Mouse (Mus musculus): ENCODE measurements at regions not wholly inside any gene's neighbourhood (a gene's known extent, or its start where the extent isn't known, plus 50 kb on each side); places are given as distances from the start of the nearest gene placed in this dataset.
A peak's percentile ranks its signal among the peaks of the same experiment; 100 is the strongest.

DNA sequence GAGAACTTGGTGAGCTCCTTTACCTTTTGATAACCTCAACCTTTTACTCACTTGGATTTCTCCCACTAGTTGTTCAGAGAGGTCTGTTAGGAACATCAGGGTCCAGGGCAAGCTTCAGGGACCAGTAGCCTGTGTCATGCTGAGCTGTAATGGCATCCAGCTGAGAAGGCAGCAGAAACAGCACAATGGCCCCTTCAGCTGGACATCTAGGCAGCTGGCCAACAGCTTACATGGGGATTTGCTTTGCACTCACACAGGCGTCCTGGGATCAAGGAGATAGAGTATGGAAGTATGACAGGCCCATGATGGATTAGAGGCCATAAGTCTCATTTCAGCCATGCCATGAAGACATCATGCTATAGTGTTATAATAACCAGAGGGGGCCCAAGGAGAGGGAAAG, 320.2 kb upstream of the Irx1 start:
- Histone ChIP-seq H3K9ac (ENCODE audit: low read depth, low read length) (no peak overlapping the region), H3K9me3 (ENCODE audit: control insufficient read depth, low read length) (no peaks in the 10 kb centered on the region), H3K27ac (ENCODE audit: low read depth, low read length) (no peak overlapping the region), H3K4me3 (ENCODE audit: low read length) (no peak overlapping the region), H3K36me3 (ENCODE audit: control insufficient read depth, insufficient read depth, low read length) (no peaks in the 10 kb centered on the region), H3K27me3 (replicated peaks; ENCODE audit: control insufficient read depth, insufficient read depth, low read length) (no peaks in the 10 kb centered on the region), H3K4me2 (ENCODE audit: low read length) (no peak overlapping the region), H3K4me1 (ENCODE audit: control insufficient read depth, insufficient read depth, low read depth, low read length) (no peaks in the 10 kb centered on the region)
- 45% methylated on average over 1 of the region's 1 CpGs for WGBS
- ATAC-seq = no peak

DNA sequence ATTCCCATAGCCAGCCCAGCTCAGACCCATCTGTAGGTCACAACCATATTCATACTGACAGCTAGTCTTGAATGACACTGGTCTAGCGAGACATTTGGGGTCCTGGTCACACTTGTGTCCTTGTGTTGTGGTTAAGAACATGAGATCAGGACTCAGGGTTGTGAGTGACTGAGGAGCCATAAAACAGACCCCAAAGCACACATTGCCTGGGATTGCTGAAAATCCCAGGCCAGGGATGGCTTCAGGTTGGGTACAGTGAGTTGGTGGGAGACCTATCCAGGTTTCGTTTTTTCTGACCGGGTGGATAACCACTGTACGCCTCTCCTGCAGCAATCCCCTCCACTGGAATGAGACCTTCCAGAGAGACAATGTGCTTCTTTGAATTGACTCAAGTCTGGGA, 322.8 kb upstream of the Irx1 start:
- Histone ChIP-seq H3K4me1 (ENCODE audit: control insufficient read depth, insufficient read depth, low read depth, low read length) (no peaks in the 10 kb centered on the region), H3K4me3 (ENCODE audit: low read length) (no peak overlapping the region), H3K9ac (ENCODE audit: low read depth, low read length) (no peak overlapping the region), H3K27ac (ENCODE audit: low read depth, low read length) (no peak overlapping the region), H3K36me3 (ENCODE audit: control insufficient read depth, insufficient read depth, low read length) (no peaks in the 10 kb centered on the region), H3K9me3 (ENCODE audit: control insufficient read depth, low read length) (no peaks in the 10 kb centered on the region), H3K27me3 (replicated peaks; ENCODE audit: control insufficient read depth, insufficient read depth, low read length) (peaks cover 8% of the 10 kb centered on the region; the same call in 1 of the 2 replicates), H3K4me2 (ENCODE audit: low read length) (no peak overlapping the region)
- ATAC-seq = no peak
- 96% methylated on average over 4 of the region's 4 CpGs for WGBS

DNA sequence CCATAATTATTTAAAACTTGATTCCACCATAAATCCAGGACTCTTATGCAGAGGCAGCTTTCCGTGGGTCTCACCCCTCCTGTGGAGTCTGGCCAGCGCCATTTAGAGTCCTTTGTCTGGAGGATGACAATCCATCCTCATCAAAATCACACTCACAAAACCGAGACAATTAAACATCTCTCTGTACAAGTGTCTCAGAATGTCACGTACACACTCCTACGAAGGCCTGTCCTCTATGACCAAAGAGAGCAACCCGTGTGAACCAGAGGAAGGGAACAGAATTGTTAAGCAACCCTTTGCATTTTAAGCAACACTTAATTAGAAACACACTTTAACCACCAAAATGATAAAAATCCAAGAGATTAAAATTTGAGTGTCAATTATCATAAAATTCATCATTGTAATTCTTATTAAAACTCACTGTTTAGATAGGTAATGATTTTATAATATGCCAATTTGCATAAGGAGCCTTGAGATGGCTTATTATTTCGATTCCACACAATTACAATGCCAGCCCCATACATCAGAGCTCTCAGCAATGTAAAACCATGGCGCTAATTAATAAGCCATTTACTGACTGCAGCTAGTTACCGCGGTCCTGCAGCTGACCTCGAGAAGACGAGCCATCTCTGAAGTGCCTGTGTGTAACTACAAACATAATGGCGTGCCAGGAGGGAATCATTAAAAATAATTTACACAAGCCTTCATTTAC, 325.0 kb upstream of the Irx1 start:
- Histone ChIP-seq H3K27me3 (replicated peaks; ENCODE audit: control insufficient read depth, insufficient read depth, low read length) (peaks cover 10% of the 10 kb centered on the region), H3K9ac (ENCODE audit: low read depth, low read length) (no peak overlapping the region), H3K36me3 (ENCODE audit: control insufficient read depth, insufficient read depth, low read length) (no peaks in the 10 kb centered on the region), H3K4me2 (ENCODE audit: low read length) (peak overlapping the region; percentile 9; the same call in 1 of the 2 replicates), H3K27ac (ENCODE audit: low read depth, low read length) (no peak overlapping the region), H3K4me1 (ENCODE audit: control insufficient read depth, insufficient read depth, low read depth, low read length) (peaks cover 6% of the 10 kb centered on the region), H3K4me3 (ENCODE audit: low read length) (no peak overlapping the region), H3K9me3 (ENCODE audit: control insufficient read depth, low read length) (no peaks in the 10 kb centered on the region)
- WGBS = 18% methylated on average over 13 of the region's 13 CpGs
- ATAC-seq = 0 out of 2 replicates have a peak, but pooled peaks have one; percentile 18

DNA sequence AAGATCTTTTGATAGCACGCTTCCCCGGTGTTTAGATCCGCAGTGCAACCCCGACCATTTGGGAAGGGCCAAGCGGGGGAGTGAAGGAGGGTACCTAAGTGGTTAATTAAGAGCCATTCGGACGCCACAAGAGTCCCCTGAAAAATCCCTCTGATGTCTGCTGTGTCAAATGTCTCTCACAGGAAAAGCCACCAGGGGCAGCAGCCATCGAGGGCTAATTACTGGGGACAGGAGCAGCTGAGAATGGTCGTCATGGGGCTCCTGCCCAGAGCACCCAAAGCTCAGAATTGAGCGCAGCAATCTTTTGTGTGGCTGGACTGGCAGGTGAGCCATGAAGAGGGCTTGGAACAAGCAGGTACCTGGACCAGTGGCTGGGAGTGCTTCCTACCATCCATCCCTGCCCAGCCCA, 325.6 kb upstream of the Irx1 start:
- H3K4me1 ChIP-seq (ENCODE audit: control insufficient read depth, insufficient read depth, low read depth, low read length) = peaks cover 6% of the 10 kb centered on the region
- H3K4me3 ChIP-seq (ENCODE audit: low read length) = no peak overlapping the region
- no peaks in the 10 kb centered on the region for H3K36me3 ChIP-seq (ENCODE audit: control insufficient read depth, insufficient read depth, low read length)
- WGBS = 9% methylated on average over 10 of the region's 10 CpGs
- H3K27me3 ChIP-seq (replicated peaks; ENCODE audit: control insufficient read depth, insufficient read depth, low read length) = peaks cover 10% of the 10 kb centered on the region
- H3K27ac ChIP-seq (ENCODE audit: low read depth, low read length) = no peak overlapping the region
- no peak overlapping the region for H3K9ac ChIP-seq (ENCODE audit: low read depth, low read length)
- H3K9me3 ChIP-seq (ENCODE audit: control insufficient read depth, low read length) = no peaks in the 10 kb centered on the region
- peak; percentile 29; the same call in 1 of the 2 replicates for ATAC-seq
- H3K4me2 ChIP-seq (ENCODE audit: low read length) = peak overlapping the region; percentile 9; the same call in 1 of the 2 replicates

DNA sequence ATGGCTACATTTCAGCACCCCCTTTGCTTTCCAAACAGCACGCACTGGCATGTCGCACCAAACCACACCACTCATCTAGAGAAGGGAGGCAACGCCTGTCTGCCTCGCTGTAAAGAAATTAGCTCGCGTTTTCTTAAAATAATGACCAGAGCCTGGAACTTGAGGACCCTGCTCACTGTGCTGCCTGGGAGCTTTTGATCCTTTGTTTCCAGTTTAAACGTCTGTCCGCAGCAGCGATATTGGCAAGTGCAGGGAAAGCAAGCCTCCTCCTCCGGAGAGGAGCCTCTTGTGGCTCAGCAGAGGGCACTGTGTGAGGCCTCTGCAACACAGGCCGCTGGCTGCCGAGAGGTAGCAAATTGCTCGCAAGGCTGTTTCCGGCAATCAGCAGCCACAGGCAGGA, 328.8 kb upstream of the Irx1 start:
- peaks cover 6% of the 10 kb centered on the region for H3K4me1 ChIP-seq (ENCODE audit: control insufficient read depth, insufficient read depth, low read depth, low read length)
- H3K9ac ChIP-seq (ENCODE audit: low read depth, low read length) = no peak overlapping the region
- H3K9me3 ChIP-seq (ENCODE audit: control insufficient read depth, low read length) = no peaks in the 10 kb centered on the region
- ATAC-seq = peak; percentile 56; the same call in 1 of the 2 replicates
- peak overlapping the region; percentile 33 for H3K4me2 ChIP-seq (ENCODE audit: low read length)
- H3K27ac ChIP-seq (ENCODE audit: low read depth, low read length) = no peak overlapping the region
- 6% methylated on average over 14 of the region's 14 CpGs for WGBS
- H3K4me3 ChIP-seq (ENCODE audit: low read length) = no peak overlapping the region
- H3K27me3 ChIP-seq (replicated peaks; ENCODE audit: control insufficient read depth, insufficient read depth, low read length) = peaks cover 31% of the 10 kb centered on the region
- H3K36me3 ChIP-seq (ENCODE audit: control insufficient read depth, insufficient read depth, low read length) = no peaks in the 10 kb centered on the region

DNA sequence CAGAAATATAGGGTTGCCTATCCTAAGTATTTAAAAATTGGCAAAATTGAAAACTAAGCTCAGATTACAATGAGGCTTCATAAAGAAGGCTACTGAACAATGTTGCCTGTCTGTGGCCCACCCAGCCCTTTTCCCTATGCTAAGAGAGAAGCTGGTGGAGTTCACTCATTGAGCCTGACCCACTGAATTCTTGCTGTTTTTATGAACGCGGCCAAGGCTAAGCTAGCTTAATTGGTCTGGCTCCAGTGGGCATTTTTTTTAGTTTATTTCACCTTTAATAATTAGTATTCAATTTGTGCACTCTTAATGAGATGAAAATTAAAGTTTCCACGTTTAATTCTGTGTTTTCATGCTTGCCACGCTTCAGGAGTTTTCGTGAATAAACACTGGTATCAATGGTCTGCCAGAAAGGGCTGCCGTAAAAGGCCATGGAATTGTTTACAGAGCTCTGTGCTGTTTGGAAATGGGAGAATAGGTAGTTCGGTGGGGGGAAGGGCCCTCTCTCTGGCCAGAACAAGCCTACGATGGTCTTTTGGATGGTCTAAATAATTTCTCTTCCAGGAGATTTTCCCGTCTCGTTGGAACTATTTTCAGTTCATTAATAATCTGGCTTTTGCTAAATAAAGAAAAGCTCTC, 329.7 kb upstream of the Irx1 start:
- Histone ChIP-seq H3K36me3 (ENCODE audit: control insufficient read depth, insufficient read depth, low read length) (no peaks in the 10 kb centered on the region), H3K4me3 (ENCODE audit: low read length) (no peak overlapping the region), H3K9ac (ENCODE audit: low read depth, low read length) (no peak overlapping the region), H3K27me3 (replicated peaks; ENCODE audit: control insufficient read depth, insufficient read depth, low read length) (peaks cover 31% of the 10 kb centered on the region), H3K9me3 (ENCODE audit: control insufficient read depth, low read length) (no peaks in the 10 kb centered on the region), H3K27ac (ENCODE audit: low read depth, low read length) (no peak overlapping the region), H3K4me1 (ENCODE audit: control insufficient read depth, insufficient read depth, low read depth, low read length) (peaks cover 7% of the 10 kb centered on the region), H3K4me2 (ENCODE audit: low read length) (no peak overlapping the region)
- WGBS = 17% methylated on average over 10 of the region's 10 CpGs
- peak; percentile 56; the same call in 1 of the 2 replicates for ATAC-seq

DNA sequence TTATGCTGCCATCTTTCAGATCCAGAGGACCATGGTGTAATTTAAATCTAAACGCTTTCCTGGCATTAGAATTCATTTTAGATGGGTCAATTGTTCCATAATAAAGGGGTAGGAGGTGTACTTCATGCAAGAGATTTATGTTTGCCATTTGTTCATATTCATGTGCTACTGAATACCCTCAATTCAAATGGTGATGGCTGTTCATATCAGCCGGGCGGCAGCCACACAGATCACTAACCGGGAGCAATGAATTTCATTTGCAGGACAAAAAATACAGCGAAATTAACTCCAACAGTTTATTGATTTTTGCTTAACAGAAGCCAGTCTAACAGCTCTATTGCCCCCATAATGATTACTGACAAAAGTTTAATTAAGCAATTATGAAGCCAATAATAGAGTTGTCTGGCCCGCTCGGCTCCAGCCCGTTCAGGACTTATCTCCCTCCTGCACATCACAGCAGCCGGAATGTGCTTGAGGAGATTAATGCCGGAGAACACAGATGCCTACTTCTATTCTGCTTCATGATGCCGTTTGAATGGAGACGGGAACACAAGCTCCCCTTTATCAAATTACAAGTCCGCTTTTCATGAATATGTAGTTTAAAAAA, 330.3 kb upstream of the Irx2 start:
- H3K36me3 ChIP-seq (ENCODE audit: control insufficient read depth, insufficient read depth, low read length) = no peaks in the 10 kb centered on the region
- no peak overlapping the region for H3K27ac ChIP-seq (ENCODE audit: low read depth, low read length)
- no peaks in the 10 kb centered on the region for H3K9me3 ChIP-seq (ENCODE audit: control insufficient read depth, low read length)
- peak overlapping the region; percentile 23; the same call in 1 of the 2 replicates for H3K4me2 ChIP-seq (ENCODE audit: low read length)
- no peak overlapping the region for H3K4me3 ChIP-seq (ENCODE audit: low read length)
- H3K4me1 ChIP-seq (ENCODE audit: control insufficient read depth, insufficient read depth, low read depth, low read length) = peaks cover 11% of the 10 kb centered on the region
- H3K9ac ChIP-seq (ENCODE audit: low read depth, low read length) = no peak overlapping the region
- H3K27me3 ChIP-seq (replicated peaks; ENCODE audit: control insufficient read depth, insufficient read depth, low read length) = peaks cover 28% of the 10 kb centered on the region
- 10% methylated on average over 13 of the region's 13 CpGs for WGBS
- ATAC-seq = no peak

DNA sequence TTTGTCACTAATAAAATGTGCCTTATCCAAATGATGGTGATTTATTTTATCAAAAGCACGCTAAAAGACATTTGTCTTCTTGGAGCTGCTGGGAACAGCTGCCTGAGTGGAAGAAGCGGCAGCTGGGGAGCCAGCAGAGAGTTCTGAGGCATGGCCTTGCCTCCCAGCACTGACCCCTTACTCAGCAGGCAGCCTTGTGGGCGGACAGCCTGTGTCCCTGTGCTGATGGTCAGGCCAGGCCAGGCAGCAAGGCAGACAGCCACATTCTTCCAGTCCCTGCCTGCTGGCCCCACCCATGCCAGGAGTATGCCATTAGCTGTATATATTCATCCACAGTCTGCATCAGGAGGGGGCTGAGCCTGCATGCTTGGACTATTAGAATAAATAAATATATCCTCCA, 329.0 kb upstream of the Irx2 start:
- Histone ChIP-seq H3K27ac (ENCODE audit: low read depth, low read length) (no peak overlapping the region), H3K27me3 (replicated peaks; ENCODE audit: control insufficient read depth, insufficient read depth, low read length) (peaks cover 25% of the 10 kb centered on the region)

DNA sequence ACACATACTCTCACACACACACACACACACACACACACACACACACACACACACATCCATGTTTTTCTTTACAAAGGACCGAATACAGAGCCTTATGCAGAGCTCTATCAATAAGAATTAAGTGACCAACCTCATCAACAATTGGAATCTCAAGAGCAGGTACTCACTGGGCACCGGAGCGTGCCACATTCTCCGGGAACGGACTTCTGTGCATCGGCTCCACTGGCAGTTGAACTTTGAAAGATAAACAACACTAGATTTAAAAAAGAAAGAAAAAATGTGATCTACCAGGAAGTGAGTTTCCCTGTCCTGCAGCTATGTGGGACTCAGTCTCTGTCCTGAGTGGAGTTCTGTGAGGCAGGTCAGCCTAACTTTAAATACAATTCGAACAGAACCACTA, 327.5 kb upstream of the Irx2 start:
- peaks cover 13% of the 10 kb centered on the region for H3K4me1 ChIP-seq (ENCODE audit: control insufficient read depth, insufficient read depth, low read depth, low read length)
- no peak overlapping the region for H3K4me3 ChIP-seq (ENCODE audit: low read length)
- peak overlapping the region; percentile 50; the same call in 1 of the 2 replicates for H3K4me2 ChIP-seq (ENCODE audit: low read length)
- peaks cover 16% of the 10 kb centered on the region for H3K27me3 ChIP-seq (replicated peaks; ENCODE audit: control insufficient read depth, insufficient read depth, low read length)
- H3K36me3 ChIP-seq (ENCODE audit: control insufficient read depth, insufficient read depth, low read length) = no peaks in the 10 kb centered on the region
- ATAC-seq = no peak
- no peaks in the 10 kb centered on the region for H3K9me3 ChIP-seq (ENCODE audit: control insufficient read depth, low read length)
- H3K27ac ChIP-seq (ENCODE audit: low read depth, low read length) = no peak overlapping the region
- H3K9ac ChIP-seq (ENCODE audit: low read depth, low read length) = no peak overlapping the region
- 66% methylated on average over 7 of the region's 7 CpGs for WGBS

More for the DNA sequence above, 329.0 kb upstream of the Irx2 start:
- H3K36me3 ChIP-seq (ENCODE audit: control insufficient read depth, insufficient read depth, low read length) = no peaks in the 10 kb centered on the region
- no peak overlapping the region for H3K4me3 ChIP-seq (ENCODE audit: low read length)
- WGBS = 29% methylated on average over 3 of the region's 3 CpGs
- no peaks in the 10 kb centered on the region for H3K9me3 ChIP-seq (ENCODE audit: control insufficient read depth, low read length)
- no peak for ATAC-seq
- peaks cover 13% of the 10 kb centered on the region for H3K4me1 ChIP-seq (ENCODE audit: control insufficient read depth, insufficient read depth, low read depth, low read length)
- no peak overlapping the region for H3K4me2 ChIP-seq (ENCODE audit: low read length)
- H3K9ac ChIP-seq (ENCODE audit: low read depth, low read length) = no peak overlapping the region

Measured in hindbrain, embryonic 16.5 days (tissue).